Mouse (Mus musculus) right cerebral cortex, postnatal 10 days (tissue): ENCODE measurements around the gene Coq10b.

Experiments used
- DNase-seq, 2 experiments: peaks; one replicate each; pipeline ENCODE4 v3.0.0; 2021; ENCODE audit warnings: low spot score in 2 of 2

Gene Coq10b

DNA sequence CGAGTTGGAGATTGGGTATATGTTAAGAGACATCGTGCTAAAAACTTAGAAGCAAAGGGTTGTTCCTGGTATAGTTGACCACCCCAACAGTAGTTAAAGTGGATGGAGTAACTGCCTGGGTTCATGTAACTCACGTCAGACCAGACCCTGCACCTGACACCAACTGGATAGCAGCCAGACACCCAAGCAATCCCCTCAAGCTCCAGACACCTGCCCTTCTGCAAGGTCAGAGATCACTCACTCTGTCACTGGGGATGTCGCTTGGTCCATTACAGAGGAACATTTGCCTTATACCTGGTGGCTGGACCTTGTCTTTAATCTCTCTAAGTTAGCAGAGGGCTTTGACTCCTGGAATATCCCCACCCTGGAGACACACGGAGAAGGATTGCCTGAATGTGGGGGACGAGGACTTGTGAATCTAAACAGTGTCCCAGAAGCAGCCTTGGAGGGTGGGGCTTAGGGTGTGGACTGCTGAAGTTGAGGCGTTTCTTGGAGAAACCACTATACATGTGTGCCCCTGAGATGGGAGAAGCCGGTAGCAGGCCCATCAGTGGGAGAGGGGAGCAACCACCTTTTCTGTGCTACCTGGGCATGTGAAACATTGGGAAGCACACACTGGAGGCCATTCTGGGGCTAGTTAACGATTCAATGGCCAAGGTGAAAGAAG lies 54.5 kb downstream of the Coq10b start:
- no peak for DNase-seq

DNA sequence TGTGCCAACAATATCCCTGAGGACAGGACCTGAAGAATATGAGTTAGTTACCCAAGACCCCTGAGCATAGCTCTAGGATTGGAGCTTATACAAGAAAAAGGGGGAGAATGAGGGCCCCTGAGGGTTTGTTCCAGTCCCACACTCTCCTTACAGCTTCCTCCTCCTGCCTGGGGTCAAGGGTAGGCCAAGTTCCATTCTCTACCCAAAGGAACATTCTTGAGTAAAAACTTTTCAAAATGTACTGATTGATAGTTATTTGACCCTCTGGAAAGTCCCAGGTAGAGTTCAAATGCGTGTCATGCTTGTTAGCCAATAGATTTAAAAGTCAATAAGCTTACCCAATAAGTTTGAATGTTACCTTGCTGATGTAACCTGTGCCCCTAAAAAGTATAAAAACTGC lies 55.1 kb downstream of the Coq10b start:
- DNase-seq, result no peak

DNA sequence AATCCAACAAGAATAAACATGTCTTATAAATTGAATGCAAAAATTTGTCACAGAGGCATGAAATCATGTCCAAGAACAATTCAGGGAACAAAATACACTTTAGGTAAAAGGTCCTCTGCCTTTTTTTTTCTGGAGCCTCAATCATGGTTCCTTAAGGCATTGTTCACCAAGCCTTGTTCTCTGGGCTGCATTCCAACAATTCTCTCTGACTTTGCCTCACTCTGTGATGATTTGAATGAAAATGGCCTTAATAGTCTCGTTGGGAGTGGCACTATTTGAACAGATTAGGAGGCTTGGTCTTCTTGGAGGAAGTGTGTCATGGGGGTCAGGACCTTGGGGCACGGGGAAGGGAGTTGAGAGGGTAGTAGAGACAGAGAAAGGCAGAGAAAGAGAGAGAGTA lies 55.9 kb downstream of the Coq10b start:
- DNase-seq, result no peak

DNA sequence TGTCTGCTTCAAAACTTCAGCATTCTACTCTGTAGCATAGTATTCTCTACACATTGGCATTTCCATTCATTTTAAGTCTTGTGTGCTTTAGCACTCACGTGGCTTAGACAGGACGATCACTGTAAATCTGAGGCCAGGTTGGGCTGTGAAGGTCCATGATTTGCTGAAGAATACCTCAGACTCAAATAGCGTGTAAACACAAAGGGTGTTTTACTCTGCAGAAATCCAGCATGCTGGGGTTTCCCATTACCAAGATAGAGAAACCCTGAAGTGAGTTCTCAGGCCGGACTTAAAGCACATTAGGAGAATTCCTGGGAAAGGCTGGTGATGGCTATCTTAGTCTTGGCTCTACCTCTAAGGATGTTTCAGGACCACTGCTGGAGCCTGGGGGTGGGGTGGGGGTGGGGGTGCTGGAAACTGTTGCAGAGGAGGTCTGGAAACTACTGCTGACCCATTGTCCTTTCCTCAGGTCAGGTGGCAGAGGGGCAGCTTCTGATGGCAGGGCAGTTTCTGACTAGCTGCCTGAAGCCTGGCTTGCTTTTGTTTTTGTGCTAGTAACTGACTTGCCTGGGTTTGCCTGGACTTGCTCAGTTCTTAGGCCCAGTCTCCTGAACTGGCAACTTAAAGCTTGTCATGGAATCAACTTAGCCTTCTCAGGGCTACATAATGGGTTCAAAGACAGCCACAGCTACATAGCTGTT lies 56.6 kb downstream of the Coq10b start:
- no peak for DNase-seq
